Mouse (Mus musculus): ENCODE results near the gene Pecam1.
"Not testable (repeated sequence)": the region's sequence is repeated elsewhere in the genome, so short reads cannot be mapped to it uniquely, and the experiment has no call there.

The Pecam1 gene

DNA sequence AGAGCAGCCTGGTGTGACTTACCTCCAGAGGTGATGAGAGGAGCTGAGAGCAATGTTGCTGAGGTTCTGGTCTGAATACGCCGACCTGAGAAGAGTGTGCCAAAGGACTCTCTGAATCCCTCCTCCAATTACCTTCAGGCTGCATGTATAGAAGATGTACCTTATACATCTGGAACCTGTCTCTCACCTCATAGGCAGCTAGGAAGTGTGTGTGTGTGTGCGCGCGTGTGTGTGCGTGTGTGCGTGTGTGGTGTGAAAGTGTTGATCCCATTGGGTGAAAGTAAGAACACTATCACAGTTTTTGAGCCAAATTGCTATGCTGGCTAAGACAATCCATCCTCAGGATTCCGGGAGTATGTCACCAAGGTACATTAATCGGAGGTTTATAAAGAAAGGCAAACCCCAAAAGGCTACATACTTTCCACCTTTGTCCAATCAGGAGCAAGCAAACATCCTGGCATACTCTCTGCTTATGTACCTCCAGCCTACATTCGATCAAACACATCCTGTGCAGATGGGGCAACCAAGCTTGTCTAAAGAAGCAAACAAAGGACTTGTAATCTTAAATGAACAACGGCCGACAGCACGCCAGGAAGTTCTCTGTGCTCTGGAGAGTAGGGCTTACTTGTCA, at the start of gene Pecam1:
TSS of gene Pecam1 (minus strand) at position 508 of the 631 bp plus-strand sequence.
- DNase-seq (ENCODE audit: low read depth, low spot score) = no peak

DNA sequence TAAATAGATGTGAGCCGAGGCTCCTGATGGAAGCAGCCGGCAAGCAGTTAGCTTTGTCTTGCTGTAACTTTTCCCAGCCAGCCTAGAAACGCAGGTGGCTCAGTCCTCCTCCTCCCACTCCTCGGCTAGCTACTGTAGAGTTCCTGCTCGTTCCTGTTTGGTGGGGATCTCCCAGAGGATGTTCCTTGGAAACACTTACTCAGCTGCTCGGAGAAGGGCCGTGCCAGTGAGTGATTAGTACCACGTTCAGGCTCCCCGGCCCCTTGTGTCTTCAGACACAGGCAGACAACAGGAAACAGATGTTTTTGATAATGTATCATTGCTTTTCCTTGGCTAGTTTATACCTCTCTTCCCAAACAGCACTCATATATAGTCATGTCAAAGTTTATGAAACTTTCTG, 45.3 kb upstream of the Pecam1 start:
- no peak for DNase-seq (ENCODE audit: low read depth, low spot score)

DNA sequence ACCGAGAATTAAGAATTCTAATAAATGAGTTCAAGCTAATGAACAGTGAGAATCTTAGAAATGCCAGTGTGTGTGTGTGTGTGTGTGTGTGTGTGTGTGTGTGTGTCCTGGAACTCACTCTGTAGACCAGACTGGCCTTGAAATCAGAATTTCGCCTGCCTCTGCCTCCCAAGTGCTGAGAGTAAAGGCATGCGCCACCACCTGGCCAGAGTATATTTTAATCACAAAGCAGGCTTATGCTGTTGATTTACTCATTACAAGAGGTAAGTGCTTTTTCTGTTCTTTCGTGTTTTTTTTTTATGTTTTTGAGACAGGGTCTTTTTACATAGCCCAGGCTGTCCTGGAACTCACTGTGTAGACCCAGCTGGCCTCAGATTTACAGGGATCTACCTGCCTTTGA, 43.4 kb upstream of the Pecam1 start:
- no peak for DNase-seq (ENCODE audit: low read depth, low spot score)

DNA sequence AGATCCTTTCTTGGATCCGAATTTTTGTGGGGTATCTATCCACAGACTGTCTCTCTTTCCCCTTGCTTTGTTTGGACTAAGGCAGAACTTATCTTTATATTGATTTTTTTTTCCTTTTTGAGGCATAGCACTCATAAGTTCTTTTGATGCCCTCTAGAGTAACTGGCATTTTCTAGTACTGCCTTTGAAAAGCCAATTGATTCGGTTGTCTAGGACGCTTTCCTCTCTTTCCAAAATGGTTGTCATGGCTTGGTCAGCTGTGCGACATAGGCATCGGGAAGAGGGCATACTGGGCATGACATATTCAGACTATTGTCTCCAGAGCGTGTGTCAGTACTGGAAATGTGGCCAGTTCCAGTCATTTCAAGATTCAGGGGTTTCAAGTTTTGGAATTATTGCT, 39.2 kb upstream of the Pecam1 start:
- DNase-seq (ENCODE audit: low read depth, low spot score) = no peak

GRCm38 (mm10) chr11:106788775-106789459, 38.5 kb upstream of the Pecam1 start, which contains the start of the genes Ddx5 and Cep95:
Ddx5 (minus strand) TSS chr11:106789185.
Cep95 (plus strand) TSS chr11:106789252.
- peak; percentile 99 for DNase-seq (ENCODE audit: low read depth, low spot score)

GRCm38 (mm10) chr11:106788026-106788774, 37.8 kb upstream of the Pecam1 start:
- peak; percentile 90 for DNase-seq (ENCODE audit: low read depth, low spot score)

DNA sequence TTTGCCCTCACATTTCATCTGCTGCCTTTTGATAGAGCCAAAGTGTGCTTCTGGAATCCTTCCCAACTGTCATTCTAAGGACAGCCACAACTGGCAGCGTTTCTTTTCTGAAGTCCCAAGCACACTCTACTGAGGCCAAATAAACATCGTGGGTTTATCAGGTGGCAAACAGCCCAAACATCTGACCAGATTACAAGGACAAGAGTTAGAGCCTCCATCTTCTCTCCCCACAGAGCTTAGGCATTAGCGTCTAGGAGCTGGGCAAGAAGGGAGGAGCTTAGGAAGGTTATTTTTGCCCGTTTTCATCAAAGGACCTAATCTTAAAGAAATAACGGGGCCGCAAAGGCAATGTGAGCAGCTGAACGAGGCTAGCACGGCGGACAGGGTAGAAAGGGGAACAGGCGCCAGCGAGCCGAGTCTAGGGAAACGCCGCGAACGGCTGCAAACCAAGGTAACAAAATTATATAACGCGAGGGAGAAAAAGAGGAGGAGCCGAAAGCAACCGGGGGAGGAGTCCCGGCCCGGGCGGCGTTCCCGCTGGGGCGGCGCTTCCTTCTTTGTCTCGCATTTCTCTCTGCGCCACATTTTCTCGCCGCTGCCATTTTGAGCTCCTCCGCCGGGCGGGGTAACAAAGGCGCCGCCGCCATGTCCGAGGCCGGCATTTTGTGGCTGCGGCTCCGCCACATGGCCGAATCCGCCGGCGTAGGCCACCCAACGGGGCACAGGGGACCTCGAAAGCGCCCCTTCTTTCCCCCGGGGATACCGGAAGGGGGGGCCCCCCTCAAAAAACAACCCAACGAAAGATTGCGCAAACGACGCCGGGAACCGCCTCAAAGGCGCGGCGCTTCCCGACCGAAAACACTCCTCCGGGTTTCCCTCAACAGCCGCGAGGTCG, 37.0 kb upstream of the Pecam1 start:
- peak; percentile 57 for DNase-seq (ENCODE audit: low read depth, low spot score)

DNA sequence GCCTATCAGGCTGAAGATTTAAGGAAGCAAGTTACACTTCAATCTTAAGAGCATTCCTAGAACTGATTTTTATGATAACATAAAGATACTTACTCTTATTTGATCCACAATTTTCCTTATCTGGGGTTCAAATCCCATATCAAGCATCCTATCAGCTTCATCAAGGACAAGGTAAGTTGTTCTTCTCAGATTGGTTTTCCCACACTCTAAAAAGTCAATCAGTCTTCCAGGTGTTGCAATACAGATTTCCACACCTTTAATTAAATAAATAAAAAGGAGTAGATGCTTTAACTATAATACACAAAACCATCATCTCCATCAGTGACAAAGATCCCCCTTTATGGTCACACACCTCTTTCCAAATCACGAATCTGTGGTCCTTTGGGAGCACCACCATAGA, 34.6 kb upstream of the Pecam1 start:
- no peak for DNase-seq (ENCODE audit: low read depth, low spot score)

- DNase-seq (ENCODE audit: low read depth, low spot score) = no peak
Measured at GRCm38 (mm10) chr11:106784476-106784875, 34.0 kb upstream of the Pecam1 start.

DNA sequence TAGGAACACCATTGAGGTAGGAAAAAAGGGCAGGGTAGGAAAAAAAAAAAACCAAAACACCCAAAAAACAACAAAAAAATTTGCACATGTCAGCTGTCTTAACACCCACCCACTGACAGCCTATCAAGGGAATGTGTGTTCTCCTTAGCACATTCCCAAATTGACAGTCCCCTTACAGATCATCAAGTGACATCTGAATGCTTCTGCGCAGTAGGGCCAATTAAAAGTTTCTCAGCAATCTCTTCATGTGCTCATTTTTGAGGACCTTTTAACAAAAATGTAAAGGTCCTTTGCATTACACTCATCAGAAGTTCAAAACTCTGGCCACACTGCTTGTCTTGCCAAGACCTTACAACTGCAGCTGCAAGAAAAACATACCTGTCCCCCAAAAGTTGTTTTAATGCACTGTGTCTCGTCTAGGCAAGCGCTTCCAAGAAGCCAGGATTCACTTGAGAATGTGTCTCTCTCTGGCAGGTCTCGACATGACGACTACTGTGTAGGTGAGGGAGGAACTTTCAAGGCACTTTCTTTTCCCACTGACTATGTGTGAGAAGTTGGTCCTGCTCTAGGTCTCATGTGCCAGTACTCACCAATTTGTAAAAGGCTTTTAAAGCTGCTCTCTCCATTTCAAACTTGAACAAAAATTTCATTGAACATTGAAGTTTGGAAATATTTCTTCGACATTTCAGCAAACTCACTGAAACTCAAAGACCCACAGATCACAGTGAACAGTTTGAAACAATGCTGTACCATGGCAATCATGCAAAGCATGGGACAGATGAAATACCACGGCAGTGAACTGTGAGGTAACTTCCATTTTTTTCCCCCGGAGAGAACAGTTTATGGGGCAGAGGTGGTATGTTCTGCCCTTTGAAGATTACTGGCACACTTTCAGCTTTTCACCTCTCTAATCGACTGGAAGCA, 32.7 kb upstream of the Pecam1 start:
- no peak for DNase-seq (ENCODE audit: low read depth, low spot score)

GRCm38 (mm10) chr11:106782271-106782670, 31.8 kb upstream of the Pecam1 start:
- DNase-seq (ENCODE audit: low read depth, low spot score) = not testable (repeated sequence)

- DNase-seq (ENCODE audit: low read depth, low spot score) = no peak
Measured at GRCm38 (mm10) chr11:106780590-106781220, 30.3 kb upstream of the Pecam1 start.

DNA sequence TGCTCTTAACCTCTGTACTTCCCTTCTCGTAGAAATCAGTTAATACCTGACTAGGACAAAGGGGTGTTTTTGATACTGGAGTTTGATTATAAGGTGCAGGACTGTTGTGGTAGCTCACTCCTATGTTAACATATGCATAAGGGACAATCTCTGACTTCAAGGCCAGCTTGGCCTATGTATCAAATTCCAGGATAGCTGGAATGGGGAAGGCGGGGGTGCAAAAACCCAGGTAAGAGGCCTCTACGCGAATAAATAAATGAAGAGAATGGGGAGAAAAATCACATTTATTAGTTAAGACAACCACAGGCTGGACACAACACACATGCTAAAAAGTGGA, 29.6 kb upstream of the Pecam1 start:
- DNase-seq (ENCODE audit: low read depth, low spot score) = no peak

DNA sequence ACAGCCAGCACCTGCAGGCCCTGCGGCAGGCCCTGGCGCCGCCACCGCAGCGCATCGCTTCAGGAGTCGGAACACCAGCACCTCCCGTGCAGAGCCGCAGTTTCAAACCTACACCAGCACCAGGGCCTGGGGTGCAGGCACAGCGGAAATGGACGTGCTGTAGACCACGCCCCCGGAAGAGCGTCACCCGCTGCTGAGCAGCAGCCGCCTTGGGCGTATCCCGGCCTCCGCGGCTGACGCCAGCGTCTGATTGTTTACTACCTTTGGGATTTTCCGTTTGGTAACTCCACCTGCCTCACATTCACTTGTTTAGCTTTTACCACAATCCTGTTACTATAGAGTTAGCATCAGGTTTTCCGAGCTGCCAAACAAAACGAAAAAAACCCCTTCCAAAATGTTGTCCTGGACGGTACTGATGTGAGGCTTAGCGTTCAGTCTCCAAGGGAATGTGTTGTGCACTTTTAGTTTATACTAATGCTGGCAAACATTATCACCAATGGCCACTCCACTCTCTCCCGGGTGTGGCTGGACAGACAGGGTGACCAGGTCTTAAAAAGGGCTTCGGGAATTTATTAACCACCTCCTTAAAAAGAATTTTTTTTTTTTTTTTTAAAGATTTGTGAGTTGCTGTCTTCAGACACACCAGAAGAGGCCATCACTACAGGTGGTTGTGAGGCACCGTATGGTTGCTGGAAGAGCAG, 29.1 kb upstream of the Pecam1 start, which contains the start of gene Polg2:
TSS of gene Polg2 (minus strand) at position 150 of the 701 bp plus-strand sequence.
- peak; percentile 90 for DNase-seq (ENCODE audit: low read depth, low spot score)

GRCm38 (mm10) chr11:106778589-106779387, 28.4 kb upstream of the Pecam1 start:
- no peak for DNase-seq (ENCODE audit: low read depth, low spot score)

GRCm38 (mm10) chr11:106778132-106778531, 27.7 kb upstream of the Pecam1 start:
- no peak for DNase-seq (ENCODE audit: low read depth, low spot score)

DNA sequence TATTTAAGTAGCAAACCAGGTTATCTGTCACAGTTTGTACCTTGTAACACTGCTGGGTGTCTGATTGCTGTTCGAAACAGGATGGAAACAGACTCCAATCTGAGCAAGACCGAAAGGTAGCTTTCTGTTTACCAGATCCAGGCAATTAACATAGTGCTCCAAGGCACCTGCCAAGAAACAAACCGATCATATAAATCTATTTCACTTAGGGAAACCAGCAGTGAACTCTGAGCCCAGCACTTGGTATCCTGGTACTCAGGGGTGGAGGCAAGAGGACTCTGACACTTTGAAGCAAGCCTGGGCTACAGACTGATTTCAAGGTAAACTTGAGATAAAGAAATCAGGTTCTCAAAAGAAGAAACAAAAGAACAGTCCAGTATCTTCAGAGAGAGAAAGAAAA, 27.0 kb upstream of the Pecam1 start:
- no peak for DNase-seq (ENCODE audit: low read depth, low spot score)

DNA sequence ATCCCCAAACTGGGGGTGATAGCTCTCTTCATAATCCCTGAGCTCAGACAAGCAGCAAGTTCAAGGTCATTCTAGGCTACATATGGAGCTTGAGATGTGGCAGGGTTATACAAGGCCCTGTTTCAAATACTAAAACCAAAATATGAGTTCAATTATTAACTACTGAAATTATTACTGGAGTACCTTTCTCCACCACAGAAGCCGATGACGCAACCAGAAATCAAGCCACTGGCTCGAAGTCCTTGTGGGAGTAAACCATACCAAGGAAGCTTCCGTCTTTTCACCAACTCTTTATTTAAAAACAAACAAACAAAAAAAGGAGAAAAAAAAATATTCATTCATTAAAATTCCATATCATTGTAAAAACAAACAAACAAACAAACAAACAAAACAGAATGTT, 26.5 kb upstream of the Pecam1 start:
- no peak for DNase-seq (ENCODE audit: low read depth, low spot score)

DNA sequence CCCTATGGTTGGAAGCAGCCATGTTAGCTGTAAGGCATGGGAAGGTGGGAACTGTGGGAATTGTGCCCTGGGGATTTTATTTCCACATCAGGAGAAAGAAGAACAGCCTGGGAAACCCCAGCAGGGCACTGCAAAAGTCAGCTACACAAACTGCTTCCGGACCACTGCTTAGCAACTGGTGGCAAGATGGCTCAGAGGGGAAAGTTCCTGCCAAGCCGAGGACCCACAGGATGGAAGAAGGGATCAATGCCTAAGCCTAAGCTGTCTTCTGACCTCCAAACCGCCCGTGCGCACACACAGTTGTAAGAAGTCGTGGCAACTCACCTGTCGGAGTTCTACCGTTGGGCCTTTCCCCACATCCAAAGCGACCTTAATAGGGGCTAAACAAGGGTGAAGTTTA, 22.6 kb upstream of the Pecam1 start:
- no peak for DNase-seq (ENCODE audit: low read depth, low spot score)

All from telencephalon, adult 2 months (tissue).